Mouse (Mus musculus): Measurements from ENCODE around the gene Pparg. TPM values are rescaled to one million over a fixed set of nuclear protein-coding genes. Genes with fewer than 3 reads are reported as not detected.

The Pparg gene
- total RNA-seq, 2 experiments from 2014 or later: 0.69 TPM; not detected in 1

- ATAC-seq (replicated peaks; ENCODE audit: poor library complexity): no peak
These were observed 10.9 kb upstream of the Pparg start for GRCm38 (mm10) chr6:115349641-115350464.

GRCm38 (mm10) chr6:115361606-115362462, 1.1 kb downstream of the Pparg start:
- peak; percentile 49 for ATAC-seq (replicated peaks; ENCODE audit: poor library complexity)

DNA sequence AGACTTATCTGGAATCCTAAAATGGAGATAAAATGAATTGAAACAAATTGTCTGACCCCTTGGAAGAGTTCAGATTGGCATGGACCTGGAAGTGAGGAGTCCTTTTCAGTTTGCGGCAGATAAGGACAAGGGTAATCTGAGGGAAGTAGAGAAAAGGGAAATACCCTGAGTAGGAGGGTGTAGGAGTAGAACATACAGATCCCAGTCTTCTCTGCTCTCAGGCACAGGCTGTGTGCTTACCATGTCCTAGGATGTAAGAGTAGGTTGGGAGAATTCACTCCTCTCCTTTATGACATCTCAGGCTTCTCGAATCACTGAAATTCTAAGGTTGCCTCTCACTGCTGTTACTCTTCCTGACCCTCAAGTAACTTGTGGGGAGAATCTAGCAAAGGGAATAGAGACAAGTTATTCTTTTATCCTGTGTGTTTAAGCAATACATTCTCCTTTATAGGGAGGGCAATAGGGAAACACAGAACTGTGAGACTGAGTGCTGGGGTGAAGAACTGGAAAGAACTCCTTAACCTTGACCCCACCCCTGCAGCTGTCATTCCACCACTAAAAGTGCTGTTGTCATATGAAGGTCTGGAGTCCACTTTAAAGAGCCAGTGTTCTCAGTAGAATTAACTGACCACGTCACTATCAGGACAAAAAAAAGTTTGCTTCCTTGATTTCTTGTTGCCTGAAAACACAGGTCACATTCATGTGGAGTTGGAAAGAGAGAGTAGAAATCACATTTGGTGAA, 6.3 kb downstream of the Pparg start:
- no peak for ATAC-seq (replicated peaks; ENCODE audit: poor library complexity)

- ATAC-seq (replicated peaks; ENCODE audit: poor library complexity): peak; percentile 71
These were observed 14.4 kb downstream of the Pparg start for GRCm38 (mm10) chr6:115374871-115375852.

GRCm38 (mm10) chr6:115380596-115380995, 19.8 kb downstream of the Pparg start:
- no peak for ATAC-seq (replicated peaks; ENCODE audit: poor library complexity)

DNA sequence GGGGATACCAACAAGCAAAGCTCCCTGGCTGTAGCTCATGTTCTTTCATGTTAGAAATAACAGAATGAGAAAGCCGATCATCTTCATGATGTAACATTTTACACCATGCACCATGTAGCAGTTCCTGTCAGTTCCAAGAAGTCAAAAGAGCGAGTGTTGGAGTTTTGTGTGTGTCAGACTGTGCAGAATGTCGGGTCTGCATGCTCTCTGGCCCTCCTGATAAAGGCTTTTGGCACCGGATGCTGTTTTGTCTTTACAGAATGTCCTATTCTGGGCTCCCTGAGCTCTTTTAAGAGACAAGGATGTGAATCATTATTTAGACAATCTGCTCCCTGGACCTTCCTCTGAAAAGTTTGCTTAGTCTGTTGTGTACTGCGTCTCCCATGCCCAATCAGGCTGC, 22.0 kb downstream of the Pparg start:
- ATAC-seq (replicated peaks; ENCODE audit: poor library complexity): no peak

DNA sequence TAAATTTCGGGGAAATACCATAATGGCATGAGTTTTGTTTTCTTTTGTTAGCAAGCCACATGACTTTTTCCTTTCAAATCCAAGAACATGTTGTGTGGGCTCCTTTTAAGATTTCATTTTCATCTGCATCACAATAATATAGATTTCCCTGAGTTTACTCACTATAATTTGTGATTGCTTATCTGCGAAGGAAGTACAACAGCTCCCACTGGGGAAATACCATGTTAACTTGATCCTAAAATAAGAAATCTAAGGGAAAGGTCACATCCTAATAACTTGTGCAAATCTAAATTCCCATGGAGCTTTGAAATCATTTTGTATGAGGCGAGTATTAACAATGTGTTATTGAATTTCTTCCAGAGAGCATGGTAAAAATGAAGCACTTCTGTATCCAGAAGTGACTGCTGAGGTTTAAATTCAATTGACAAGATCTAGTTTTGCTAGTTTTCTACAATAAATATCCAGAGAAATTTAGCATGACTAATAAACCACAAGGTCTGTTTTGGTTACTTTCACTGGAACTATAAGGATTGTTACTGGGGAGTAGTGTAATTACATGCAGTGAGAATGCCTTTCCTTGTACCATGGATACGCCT, 29.3 kb downstream of the Pparg start:
- no peak for ATAC-seq (replicated peaks; ENCODE audit: poor library complexity)

- ATAC-seq (replicated peaks; ENCODE audit: poor library complexity): no peak
These were observed 36.2 kb downstream of the Pparg start for GRCm38 (mm10) chr6:115396911-115397310.

DNA sequence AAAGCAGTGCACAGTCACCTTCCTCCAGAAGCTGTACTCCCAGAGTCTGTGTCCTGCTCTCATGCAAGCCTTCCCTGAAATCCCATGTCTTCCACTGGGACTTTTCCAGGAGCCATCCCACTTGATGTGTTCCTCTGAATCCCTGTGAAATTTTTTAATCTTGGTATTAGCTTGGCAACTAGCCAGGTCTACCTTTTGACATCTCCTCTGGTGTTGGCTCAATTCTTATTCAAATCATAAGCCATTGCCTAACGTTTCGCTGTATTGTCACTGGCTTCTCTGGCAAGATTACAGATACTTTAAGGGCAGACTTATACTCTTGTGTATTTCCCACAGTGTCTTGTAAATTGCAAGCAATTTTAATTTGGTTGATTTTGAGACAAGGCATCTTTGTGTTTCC, 43.6 kb downstream of the Pparg start:
- no peak for ATAC-seq (replicated peaks; ENCODE audit: poor library complexity)

DNA sequence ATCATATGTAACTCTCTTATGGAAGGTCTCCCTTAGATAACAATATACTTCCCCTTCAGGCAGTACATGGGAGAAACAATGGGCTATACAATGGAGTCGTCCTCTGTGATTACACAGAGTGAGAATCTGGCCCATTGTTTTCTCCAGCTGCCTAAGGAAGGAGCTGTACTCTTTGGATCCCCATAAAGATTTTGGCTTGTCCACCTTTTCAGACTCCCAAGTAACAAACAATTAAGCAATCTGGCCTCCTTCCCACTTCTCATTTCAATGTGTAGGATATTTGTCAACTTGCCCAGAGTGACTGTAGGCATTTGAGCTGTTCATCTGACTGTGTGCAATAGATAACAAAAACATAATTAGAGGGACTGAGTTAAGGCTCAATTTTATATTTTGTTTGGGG, 50.7 kb downstream of the Pparg start:
- ATAC-seq (replicated peaks; ENCODE audit: poor library complexity): peak; percentile 63

DNA sequence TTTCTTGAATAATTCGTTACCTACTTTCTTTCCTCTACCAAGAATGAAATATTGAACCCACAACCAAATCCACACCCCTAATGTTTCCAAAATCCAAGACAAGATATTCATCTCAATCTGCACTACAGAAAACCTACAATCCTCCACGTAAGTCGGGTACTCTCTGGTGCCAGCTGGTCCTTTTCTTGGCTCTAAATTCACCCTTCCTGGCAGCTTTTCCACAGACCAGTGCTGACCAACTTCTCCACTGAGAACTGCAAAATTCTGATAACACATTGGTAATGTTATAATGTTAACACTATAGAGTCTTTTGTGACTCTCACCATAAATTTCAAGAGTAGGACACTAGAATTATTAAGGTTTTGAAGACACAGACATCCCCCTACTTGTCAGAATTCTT, 57.4 kb downstream of the Pparg start:
- no peak for ATAC-seq (replicated peaks; ENCODE audit: poor library complexity)

- no peak for ATAC-seq (replicated peaks; ENCODE audit: poor library complexity)
These were observed 58.2 kb downstream of the Pparg start for GRCm38 (mm10) chr6:115418964-115419363.

GRCm38 (mm10) chr6:115420963-115421362, 60.2 kb downstream of the Pparg start:
- ATAC-seq (replicated peaks; ENCODE audit: poor library complexity): peak; percentile 44; the same call in 1 of the 2 replicates

DNA sequence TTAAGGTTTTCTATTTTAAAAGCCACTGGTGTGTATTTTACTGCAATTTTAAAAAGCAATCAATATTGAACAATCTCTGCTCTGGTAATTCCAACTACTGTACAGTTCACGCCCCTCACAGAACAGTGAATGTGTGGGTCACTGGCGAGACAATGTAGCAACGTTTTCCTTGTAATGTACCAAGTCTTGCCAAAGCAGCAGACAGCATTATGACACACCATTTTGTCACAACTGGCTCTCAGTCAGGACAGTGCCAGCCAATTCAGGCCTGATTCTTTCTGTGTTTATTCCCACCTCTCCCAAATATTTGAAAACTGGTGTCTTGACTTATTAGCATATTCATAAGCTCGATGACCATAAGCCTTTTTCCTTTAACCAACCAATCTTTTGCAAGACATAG, 60.9 kb downstream of the Pparg start:
- ATAC-seq (replicated peaks; ENCODE audit: poor library complexity): peak; percentile 91

GRCm38 (mm10) chr6:115424433-115424832, 63.7 kb downstream of the Pparg start:
- ATAC-seq (replicated peaks; ENCODE audit: poor library complexity): peak; percentile 83

- no peak for ATAC-seq (replicated peaks; ENCODE audit: poor library complexity)
These were observed 72.0 kb downstream of the Pparg start for GRCm38 (mm10) chr6:115432726-115433125.

DNA sequence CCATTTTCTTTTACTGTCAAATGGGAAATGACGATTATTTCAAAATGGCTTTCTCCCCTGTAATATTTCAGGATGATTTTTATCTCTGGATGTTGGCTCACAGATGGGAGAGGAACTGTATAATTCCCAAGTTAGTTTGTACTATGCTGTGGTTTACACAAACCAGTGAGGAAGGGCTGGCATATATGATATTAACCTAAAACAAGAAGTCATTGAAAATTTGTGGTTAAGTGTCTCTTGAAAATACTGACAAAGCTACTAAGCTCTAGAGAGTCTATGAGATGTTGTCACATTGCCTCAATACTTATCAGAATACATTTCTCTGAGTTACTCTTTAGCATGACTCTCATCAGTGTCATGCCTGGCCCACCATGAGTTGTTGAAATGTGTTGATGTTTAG, 73.3 kb downstream of the Pparg start:
- ATAC-seq (replicated peaks; ENCODE audit: poor library complexity): peak; percentile 64

DNA sequence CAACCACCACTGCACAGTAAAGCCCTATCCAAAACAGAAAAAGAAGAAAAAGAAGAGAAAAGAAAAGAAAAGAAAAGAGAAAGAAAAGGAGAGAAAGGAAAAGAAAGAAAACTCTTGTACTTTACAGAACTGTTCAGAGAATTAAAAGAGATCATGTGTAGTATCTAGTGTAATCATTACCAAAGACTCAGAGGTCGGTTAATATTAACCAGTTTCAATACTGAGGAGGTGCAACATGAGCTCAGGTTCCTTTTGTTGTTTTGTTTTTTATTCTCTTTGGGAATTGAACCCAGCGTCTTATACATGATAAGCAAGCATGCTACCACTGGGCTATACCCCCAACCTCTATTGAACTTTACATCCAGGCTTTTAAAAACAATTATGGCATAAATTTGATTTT, 74.1 kb downstream of the Pparg start:
- no peak for ATAC-seq (replicated peaks; ENCODE audit: poor library complexity)

DNA sequence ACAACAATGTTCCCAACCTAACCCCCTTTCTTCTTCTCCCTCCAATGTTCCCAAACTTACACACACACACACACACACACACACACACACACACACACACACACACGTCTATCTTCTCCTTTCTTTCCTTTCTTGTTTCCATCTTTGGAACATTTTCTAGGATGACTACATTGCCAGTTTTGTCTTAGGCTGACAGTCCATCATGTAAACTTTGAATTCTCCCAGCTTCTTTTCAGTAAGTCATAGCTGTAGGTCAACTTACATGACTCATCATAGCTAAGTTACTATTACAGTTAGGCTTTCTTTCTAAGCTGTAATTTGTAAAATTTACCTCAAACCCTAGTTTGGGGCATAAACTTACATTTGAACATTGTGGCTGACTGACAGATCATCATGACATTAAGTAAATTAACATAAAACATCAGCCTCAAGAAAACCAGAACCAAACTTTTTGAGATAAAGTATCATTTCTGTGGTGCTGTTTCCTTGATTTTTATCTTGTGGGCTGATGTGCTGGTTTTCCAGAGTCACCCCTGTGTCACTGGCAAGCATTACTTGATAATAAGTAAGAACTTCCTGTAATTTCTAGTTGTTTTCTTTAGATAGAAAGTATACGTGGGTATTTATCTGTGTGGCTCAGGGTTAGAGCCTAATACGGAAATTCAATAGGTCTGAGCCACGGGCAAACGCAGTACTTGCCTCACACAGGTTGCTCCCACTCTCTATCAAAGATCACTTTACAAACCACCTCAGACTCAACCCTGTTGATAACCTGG, 79.7 kb downstream of the Pparg start:
- peak; percentile 48 for ATAC-seq (replicated peaks; ENCODE audit: poor library complexity)

Measured in megakaryocyte progenitor cell, adult 5-6 weeks (primary cell).